Mouse (Mus musculus): ENCODE data around the gene Dna2. TPM values are rescaled to one million over a fixed set of nuclear protein-coding genes. Genes with fewer than 3 reads are reported as not detected.

Dna2 gene
- polyA plus RNA-seq, 1 experiment from 2014 or later: 40.5 TPM

Other genes with a start within 250 kb of the Dna2 start
- 4.2 and 4.3 TPM in 2 replicates for gene Stox1, start 220.9 kb upstream of the Dna2 start, polyA plus RNA-seq (2016; fragmentation: Nextera tagmentation; extraction: Ambion mirVana)
- gene Ccar1, start 154.7 kb upstream of the Dna2 start, polyA plus RNA-seq (2016; fragmentation: Nextera tagmentation; extraction: Ambion mirVana): 165 and 178 TPM in 2 replicates
- 30.6 and 33.1 TPM in 2 replicates for gene Tet1, start 38.0 kb upstream of the Dna2 start, polyA plus RNA-seq (2016; fragmentation: Nextera tagmentation; extraction: Ambion mirVana)
- 10.7 and 11.9 TPM in 2 replicates for gene Slc25a16, start 26.4 kb upstream of the Dna2 start, polyA plus RNA-seq (2016; fragmentation: Nextera tagmentation; extraction: Ambion mirVana)
- gene Rufy2, start 33.2 kb downstream of the Dna2 start, polyA plus RNA-seq (2016; fragmentation: Nextera tagmentation; extraction: Ambion mirVana): 26.5 and 28.7 TPM in 2 replicates
- gene Hnrnph3, start 77.2 kb downstream of the Dna2 start, polyA plus RNA-seq (2016; fragmentation: Nextera tagmentation; extraction: Ambion mirVana): 218 and 221 TPM in 2 replicates
- 0.76 and 0.93 TPM in 2 replicates for gene Pbld2, start 77.3 kb downstream of the Dna2 start, polyA plus RNA-seq (2016; fragmentation: Nextera tagmentation; extraction: Ambion mirVana)
- 1.5 and 1.8 TPM in 2 replicates for gene Pbld1, start 113.1 kb downstream of the Dna2 start, polyA plus RNA-seq (2016; fragmentation: Nextera tagmentation; extraction: Ambion mirVana)
- gene Atoh7, start 152.6 kb downstream of the Dna2 start, polyA plus RNA-seq (2016; fragmentation: Nextera tagmentation; extraction: Ambion mirVana): 0.55 and 0.73 TPM in 2 replicates